Mouse (Mus musculus) midbrain, embryonic 15.5 days (tissue): ENCODE data around the gene Ppcs. TPM values are rescaled to one million over a fixed set of nuclear protein-coding genes. Genes with fewer than 3 reads are reported as not detected.

Source experiments
- ATAC-seq: fragments of 200-750 bp; cut with Nextera tagmentation; replicated peaks from 2 replicates; pipeline ENCODE4 v1.8.0; 2017; ENCODE audit warnings: moderate TSS enrichment
- H3K27ac ChIP-seq: fragments of 300-500 bp; sonication (generic); 2 replicates; pipeline ENCODE4 v1.5.1; 2015; ENCODE audit warnings: mild to moderate bottlenecking, inconsistent platforms
- H3K27me3 ChIP-seq: fragments of 300-500 bp; sonication (generic); replicated peaks from 2 replicates; pipeline ENCODE4 v1.6.1; 2015; ENCODE audit warnings: inconsistent platforms
- H3K36me3 ChIP-seq: fragments of 300-500 bp; sonication (generic); replicated peaks from 2 replicates; pipeline ENCODE4 v1.6.1; 2015; ENCODE audit warnings: inconsistent platforms
- H3K4me1 ChIP-seq: fragments of 300-500 bp; sonication (generic); 2 replicates; pipeline ENCODE4 v1.6.1; 2015; ENCODE audit warnings: inconsistent platforms
- H3K4me2 ChIP-seq: fragments of 300-500 bp; sonication (generic); 2 replicates; pipeline ENCODE4 v1.6.1; 2015; ENCODE audit warnings: inconsistent platforms, mild to moderate bottlenecking, moderate library complexity
- H3K4me3 ChIP-seq: fragments of 300-500 bp; sonication (generic); 2 replicates; pipeline ENCODE4 v1.5.1; 2015; ENCODE audit warnings: mild to moderate bottlenecking, inconsistent platforms
- H3K9ac ChIP-seq: fragments of 300-500 bp; sonication (generic); 2 replicates; pipeline ENCODE4 v1.6.1; 2015; ENCODE audit warnings: mild to moderate bottlenecking, inconsistent platforms
- H3K9me3 ChIP-seq: fragments of 300-500 bp; sonication (generic); 2 replicates; pipeline ENCODE4 v1.6.1; 2016; ENCODE audit warnings: inconsistent platforms
- WGBS: fragments of 180-500 bp; shearing (Covaris S2); methylation state at CpG from one replicate; pipeline ENCODE4 v1.1.7; 2015; ENCODE audit warnings: mixed read lengths; 5-methylcytosine and 5-hydroxymethylcytosine counted together
- polyA plus RNA-seq: library from polyadenylated mRNA; unstranded; fragments of >200 nt; fragmentation: Nextera tagmentation; extraction: Ambion mirVana; gene quantifications from 2 replicates; pipeline ENCODE4 v1.2.1, GENCODE M21; 2015

Gene Ppcs
- polyA plus RNA-seq, 1 experiment from 2014 or later, result 22.2 TPM

GRCm38 (mm10) chr4:119415072-119415753 is 7.0 kb downstream of the Ppcs start, which contains the start of gene Ccdc30:
Gene Ccdc30 (minus strand): TSS chr4:119415521.
- Histone ChIP-seq H3K4me3 (peak within 1 kb of the TSS; percentile 59), H3K4me1 (peaks cover 16% of the 10 kb centered on the region; the same call in 1 of the 2 replicates), H3K27ac (peak within 1 kb of the TSS; percentile 79), H3K9me3 (no peaks in the 10 kb centered on the region), H3K36me3 (no peaks in the 10 kb centered on the region), H3K4me2 (peak within 1 kb of the TSS; percentile 60), H3K27me3 (no peaks in the 10 kb centered on the region; the same call in 1 of the 2 replicates), H3K9ac (peak within 1 kb of the TSS; percentile 58)
- ATAC-seq, result peak; percentile 100
- under 1% methylated on average over 49 of the region's 49 CpGs for WGBS

- Histone ChIP-seq H3K36me3 (no peaks in the 10 kb centered on the region), H3K4me3 (no peak overlapping the region), H3K27me3 (no peaks in the 10 kb centered on the region; the same call in 1 of the 2 replicates), H3K9ac (no peak overlapping the region), H3K27ac (no peak overlapping the region), H3K4me1 (peaks cover 16% of the 10 kb centered on the region; the same call in 1 of the 2 replicates), H3K9me3 (no peaks in the 10 kb centered on the region), H3K4me2 (no peak overlapping the region)
- 63% methylated on average over 6 of the region's 6 CpGs for WGBS
- no peak for ATAC-seq
Measured at GRCm38 (mm10) chr4:119412791-119413190, 9.4 kb downstream of the Ppcs start.

GRCm38 (mm10) chr4:119411877-119412650 is 10.2 kb downstream of the Ppcs start:
- no peak overlapping the region for H3K4me3 ChIP-seq
- H3K9ac ChIP-seq, result no peak overlapping the region
- H3K27me3 ChIP-seq, result no peaks in the 10 kb centered on the region; the same call in 1 of the 2 replicates
- H3K36me3 ChIP-seq, result no peaks in the 10 kb centered on the region
- no peaks in the 10 kb centered on the region for H3K9me3 ChIP-seq
- no peak for ATAC-seq
- H3K4me2 ChIP-seq, result no peak overlapping the region
- no peak overlapping the region for H3K27ac ChIP-seq
- WGBS, result 79% methylated on average over 12 of the region's 12 CpGs
- peaks cover 16% of the 10 kb centered on the region; the same call in 1 of the 2 replicates for H3K4me1 ChIP-seq

- H3K9ac ChIP-seq, result no peak overlapping the region
- ATAC-seq, result no peak
- peaks cover 20% of the 10 kb centered on the region for H3K36me3 ChIP-seq
- no peak overlapping the region for H3K27ac ChIP-seq
- 64% methylated on average over 2 of the region's 2 CpGs for WGBS
- no peak overlapping the region for H3K4me2 ChIP-seq
- H3K9me3 ChIP-seq, result peaks cover 13% of the 10 kb centered on the region; the same call in 1 of the 2 replicates
- no peaks in the 10 kb centered on the region for H3K4me1 ChIP-seq
- no peak overlapping the region for H3K4me3 ChIP-seq
- no peaks in the 10 kb centered on the region for H3K27me3 ChIP-seq
Measured at GRCm38 (mm10) chr4:119403431-119403830, 18.8 kb downstream of the Ppcs start.

- Histone ChIP-seq H3K9me3 (peaks cover 13% of the 10 kb centered on the region; the same call in 1 of the 2 replicates), H3K36me3 (peaks cover 31% of the 10 kb centered on the region), H3K9ac (no peak overlapping the region), H3K4me3 (no peak overlapping the region), H3K27ac (no peak overlapping the region), H3K4me2 (no peak overlapping the region), H3K4me1 (no peaks in the 10 kb centered on the region), H3K27me3 (no peaks in the 10 kb centered on the region)
- WGBS, result 70% methylated on average over 7 of the region's 7 CpGs
- no peak for ATAC-seq
Measured at GRCm38 (mm10) chr4:119400896-119401295, 21.3 kb downstream of the Ppcs start.

- Histone ChIP-seq H3K36me3 (peaks cover 28% of the 10 kb centered on the region), H3K27me3 (no peaks in the 10 kb centered on the region), H3K4me1 (no peaks in the 10 kb centered on the region), H3K4me3 (no peak overlapping the region), H3K9ac (no peak overlapping the region), H3K27ac (no peak overlapping the region), H3K9me3 (peaks cover 13% of the 10 kb centered on the region; the same call in 1 of the 2 replicates), H3K4me2 (no peak overlapping the region)
- ATAC-seq, result no peak
- 85% methylated on average over 7 of the region's 7 CpGs for WGBS
Measured at GRCm38 (mm10) chr4:119398751-119399150, 23.5 kb downstream of the Ppcs start.

- Histone ChIP-seq H3K27ac (no peak overlapping the region), H3K9ac (no peak overlapping the region), H3K9me3 (no peaks in the 10 kb centered on the region), H3K4me1 (no peaks in the 10 kb centered on the region), H3K27me3 (no peaks in the 10 kb centered on the region), H3K36me3 (peaks cover 17% of the 10 kb centered on the region; the same call in 1 of the 2 replicates), H3K4me2 (no peak overlapping the region), H3K4me3 (no peak overlapping the region)
- ATAC-seq, result no peak
- 93% methylated on average over 1 of the region's 1 CpGs for WGBS
Measured at GRCm38 (mm10) chr4:119390369-119390768, 31.9 kb downstream of the Ppcs start.

GRCm38 (mm10) chr4:119389184-119389583 is 33.0 kb downstream of the Ppcs start:
- peaks cover 17% of the 10 kb centered on the region; the same call in 1 of the 2 replicates for H3K36me3 ChIP-seq
- no peak overlapping the region for H3K9ac ChIP-seq
- H3K9me3 ChIP-seq, result no peaks in the 10 kb centered on the region
- H3K27ac ChIP-seq, result no peak overlapping the region
- 59% methylated on average over 3 of the region's 3 CpGs for WGBS
- H3K27me3 ChIP-seq, result no peaks in the 10 kb centered on the region
- H3K4me3 ChIP-seq, result no peak overlapping the region
- H3K4me2 ChIP-seq, result no peak overlapping the region
- no peak for ATAC-seq
- no peaks in the 10 kb centered on the region for H3K4me1 ChIP-seq

GRCm38 (mm10) chr4:119381471-119382190 is 40.6 kb downstream of the Ppcs start:
- no peaks in the 10 kb centered on the region for H3K27me3 ChIP-seq
- H3K36me3 ChIP-seq, result no peaks in the 10 kb centered on the region
- H3K4me2 ChIP-seq, result no peak overlapping the region
- H3K9ac ChIP-seq, result no peak overlapping the region
- no peak for ATAC-seq
- 72% methylated on average over 7 of the region's 7 CpGs for WGBS
- no peaks in the 10 kb centered on the region for H3K9me3 ChIP-seq
- H3K4me3 ChIP-seq, result no peak overlapping the region
- H3K27ac ChIP-seq, result no peak overlapping the region
- no peaks in the 10 kb centered on the region for H3K4me1 ChIP-seq

GRCm38 (mm10) chr4:119369460-119369859 is 52.8 kb downstream of the Ppcs start:
- H3K27ac ChIP-seq, result no peak overlapping the region
- WGBS, result 89% methylated on average over 6 of the region's 6 CpGs
- H3K4me3 ChIP-seq, result no peak overlapping the region
- no peaks in the 10 kb centered on the region for H3K36me3 ChIP-seq
- H3K27me3 ChIP-seq, result no peaks in the 10 kb centered on the region
- no peak for ATAC-seq
- no peaks in the 10 kb centered on the region for H3K4me1 ChIP-seq
- no peak overlapping the region for H3K9ac ChIP-seq
- H3K9me3 ChIP-seq, result no peaks in the 10 kb centered on the region
- no peak overlapping the region for H3K4me2 ChIP-seq
